Mouse (Mus musculus): Measurements from ENCODE around the gene Tecpr1. TPM values are rescaled to one million over a fixed set of nuclear protein-coding genes. Genes with fewer than 3 reads are reported as not detected.

The Tecpr1 gene
- polyA plus RNA-seq, 1 experiment from 2014 or later, result 13.2 TPM

- no peak overlapping the region for H3K27ac ChIP-seq (ENCODE audit: low read depth, low read length)
- H3K4me2 ChIP-seq, result no peak overlapping the region
- no peak overlapping the region for H3K9ac ChIP-seq (ENCODE audit: low read depth, low read length)
- no peaks in the 10 kb centered on the region for H3K27me3 ChIP-seq (ENCODE audit: control insufficient read depth, insufficient read depth, low read length)
- 0 out of 2 replicates have a peak, but pooled peaks cover 2% of the 10 kb centered on the region for H3K4me1 ChIP-seq (ENCODE audit: control insufficient read depth, insufficient read depth, low read length)
- H3K9me3 ChIP-seq (replicated peaks; ENCODE audit: control insufficient read depth, low read length), result no peaks in the 10 kb centered on the region; the same call in 1 of the 2 replicates
- H3K4me3 ChIP-seq (ENCODE audit: low read depth, low read length), result no peak overlapping the region
- H3K36me3 ChIP-seq (ENCODE audit: control insufficient read depth, insufficient read depth, low read length), result no peaks in the 10 kb centered on the region
- 73% methylated on average over 10 of the region's 10 CpGs for WGBS (ENCODE audit: insufficient replicate concordance)
- no peak for ATAC-seq (replicated peaks; ENCODE audit: insufficient number of reproducible peaks, low FRiP score, low TSS enrichment)
Measured at GRCm38 (mm10) chr5:144247307-144247706, 23.9 kb upstream of the Tecpr1 start.

DNA sequence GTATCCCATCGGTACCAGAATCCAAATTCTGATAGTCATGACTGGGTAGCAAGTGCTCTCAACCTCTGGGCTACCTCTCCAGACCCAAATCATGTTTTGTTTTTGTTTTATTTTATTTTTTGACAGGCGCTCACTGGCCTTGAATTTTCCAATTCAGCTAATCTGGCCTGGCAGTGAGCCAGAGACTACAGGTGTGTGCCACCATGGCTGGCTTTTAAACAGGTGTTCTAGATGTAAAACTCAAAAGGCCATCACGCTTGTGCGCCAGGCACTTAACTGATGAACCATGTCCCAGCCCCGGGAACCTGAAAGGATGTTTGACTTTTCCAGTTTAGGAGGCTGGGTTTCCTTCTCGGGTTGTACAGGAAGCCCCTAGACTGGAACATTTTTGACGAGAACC lies 23.3 kb upstream of the Tecpr1 start:
- H3K9me3 ChIP-seq (replicated peaks; ENCODE audit: control insufficient read depth, low read length), result no peaks in the 10 kb centered on the region; the same call in 1 of the 2 replicates
- 65% methylated on average over 7 of the region's 7 CpGs for WGBS (ENCODE audit: insufficient replicate concordance)
- no peaks in the 10 kb centered on the region for H3K27me3 ChIP-seq (ENCODE audit: control insufficient read depth, insufficient read depth, low read length)
- H3K9ac ChIP-seq (ENCODE audit: low read depth, low read length), result no peak overlapping the region
- H3K27ac ChIP-seq (ENCODE audit: low read depth, low read length), result no peak overlapping the region
- H3K4me2 ChIP-seq, result no peak overlapping the region
- ATAC-seq (replicated peaks; ENCODE audit: insufficient number of reproducible peaks, low FRiP score, low TSS enrichment), result no peak
- no peaks in the 10 kb centered on the region for H3K36me3 ChIP-seq (ENCODE audit: control insufficient read depth, insufficient read depth, low read length)
- H3K4me3 ChIP-seq (ENCODE audit: low read depth, low read length), result no peak overlapping the region
- 0 out of 2 replicates have a peak, but pooled peaks cover 2% of the 10 kb centered on the region for H3K4me1 ChIP-seq (ENCODE audit: control insufficient read depth, insufficient read depth, low read length)

- H3K9ac ChIP-seq (ENCODE audit: low read depth, low read length), result no peak overlapping the region
- H3K4me3 ChIP-seq (ENCODE audit: low read depth, low read length), result no peak overlapping the region
- no peaks in the 10 kb centered on the region for H3K36me3 ChIP-seq (ENCODE audit: control insufficient read depth, insufficient read depth, low read length)
- WGBS (ENCODE audit: insufficient replicate concordance), result 73% methylated on average over 2 of the region's 2 CpGs
- no peaks in the 10 kb centered on the region for H3K27me3 ChIP-seq (ENCODE audit: control insufficient read depth, insufficient read depth, low read length)
- no peak for ATAC-seq (replicated peaks; ENCODE audit: insufficient number of reproducible peaks, low FRiP score, low TSS enrichment)
- H3K4me1 ChIP-seq (ENCODE audit: control insufficient read depth, insufficient read depth, low read length), result 0 out of 2 replicates have a peak, but pooled peaks cover 2% of the 10 kb centered on the region
- no peak overlapping the region for H3K27ac ChIP-seq (ENCODE audit: low read depth, low read length)
- no peaks in the 10 kb centered on the region; the same call in 1 of the 2 replicates for H3K9me3 ChIP-seq (replicated peaks; ENCODE audit: control insufficient read depth, low read length)
- no peak overlapping the region for H3K4me2 ChIP-seq
Measured at GRCm38 (mm10) chr5:144245592-144245991, 22.2 kb upstream of the Tecpr1 start.

GRCm38 (mm10) chr5:144243901-144244487 lies 20.6 kb upstream of the Tecpr1 start, which contains the start of gene Bri3:
TSS of gene Bri3 (plus strand) at chr5:144244437.
- Histone ChIP-seq H3K4me3 (ENCODE audit: low read depth, low read length) (no peak within 1 kb of the TSS), H3K9me3 (replicated peaks; ENCODE audit: control insufficient read depth, low read length) (no peaks in the 10 kb centered on the region), H3K36me3 (ENCODE audit: control insufficient read depth, insufficient read depth, low read length) (no peaks in the 10 kb centered on the region), H3K4me1 (ENCODE audit: control insufficient read depth, insufficient read depth, low read length) (0 out of 2 replicates have a peak, but pooled peaks cover 2% of the 10 kb centered on the region), H3K4me2 (no peak within 1 kb of the TSS), H3K9ac (ENCODE audit: low read depth, low read length) (no peak within 1 kb of the TSS), H3K27ac (ENCODE audit: low read depth, low read length) (no peak within 1 kb of the TSS), H3K27me3 (ENCODE audit: control insufficient read depth, insufficient read depth, low read length) (no peaks in the 10 kb centered on the region)
- ATAC-seq (replicated peaks; ENCODE audit: insufficient number of reproducible peaks, low FRiP score, low TSS enrichment), result no peak
- 84% methylated on average over 7 of the region's 7 CpGs for WGBS (ENCODE audit: insufficient replicate concordance)

DNA sequence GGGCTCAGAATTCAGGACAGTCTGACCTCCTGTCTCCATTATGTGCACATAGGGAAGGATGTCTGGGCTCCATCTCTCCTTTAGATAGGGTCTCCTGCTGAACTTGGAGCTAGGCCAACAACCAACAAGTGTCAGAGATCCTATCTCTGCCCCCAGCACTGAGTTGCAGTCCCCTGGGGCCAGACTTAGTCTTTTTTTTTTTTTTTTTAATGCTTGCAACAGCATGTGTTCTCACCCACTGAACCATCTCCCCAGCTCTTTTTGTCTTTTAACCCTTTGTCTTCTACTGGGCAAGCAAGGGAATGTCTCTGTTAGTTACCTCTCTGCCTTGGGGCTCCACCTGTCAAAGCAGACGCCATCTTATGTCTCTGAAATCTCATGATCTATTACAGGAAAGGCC lies 15.6 kb upstream of the Tecpr1 start:
- WGBS (ENCODE audit: insufficient replicate concordance), result 79% methylated on average over 1 of the region's 1 CpGs
- H3K9me3 ChIP-seq (replicated peaks; ENCODE audit: control insufficient read depth, low read length), result no peaks in the 10 kb centered on the region
- H3K4me3 ChIP-seq (ENCODE audit: low read depth, low read length), result no peak overlapping the region
- H3K27ac ChIP-seq (ENCODE audit: low read depth, low read length), result no peak overlapping the region
- no peaks in the 10 kb centered on the region for H3K27me3 ChIP-seq (ENCODE audit: control insufficient read depth, insufficient read depth, low read length)
- H3K4me1 ChIP-seq (ENCODE audit: control insufficient read depth, insufficient read depth, low read length), result no peaks in the 10 kb centered on the region
- H3K36me3 ChIP-seq (ENCODE audit: control insufficient read depth, insufficient read depth, low read length), result no peaks in the 10 kb centered on the region
- H3K4me2 ChIP-seq, result no peak overlapping the region
- ATAC-seq (replicated peaks; ENCODE audit: insufficient number of reproducible peaks, low FRiP score, low TSS enrichment), result no peak
- no peak overlapping the region for H3K9ac ChIP-seq (ENCODE audit: low read depth, low read length)

DNA sequence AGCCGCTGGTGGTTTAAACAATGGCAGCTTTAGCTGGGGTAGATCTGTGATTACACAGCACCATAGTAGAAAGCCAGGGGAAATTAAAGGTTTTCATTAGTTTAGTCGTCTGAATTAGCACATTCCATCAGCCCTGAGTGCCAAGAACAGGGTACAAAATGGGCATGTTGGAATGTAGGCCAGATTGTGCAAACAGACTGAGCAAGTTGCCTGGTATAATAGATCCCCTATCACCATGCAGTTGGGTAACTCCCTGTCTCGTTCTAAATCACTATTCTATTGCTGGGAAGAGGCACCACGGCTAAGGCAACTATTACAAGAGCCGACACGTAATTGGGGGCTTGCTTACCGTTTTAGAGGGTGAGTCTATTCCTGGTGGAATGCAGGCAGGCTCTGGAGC lies 11.3 kb upstream of the Tecpr1 start:
- WGBS (ENCODE audit: insufficient replicate concordance), result 81% methylated on average over 7 of the region's 7 CpGs
- ATAC-seq (replicated peaks; ENCODE audit: insufficient number of reproducible peaks, low FRiP score, low TSS enrichment), result no peak
- Histone ChIP-seq H3K27me3 (ENCODE audit: control insufficient read depth, insufficient read depth, low read length) (no peaks in the 10 kb centered on the region), H3K27ac (ENCODE audit: low read depth, low read length) (no peak overlapping the region), H3K9ac (ENCODE audit: low read depth, low read length) (no peak overlapping the region), H3K4me3 (ENCODE audit: low read depth, low read length) (no peak overlapping the region), H3K9me3 (replicated peaks; ENCODE audit: control insufficient read depth, low read length) (no peaks in the 10 kb centered on the region), H3K4me1 (ENCODE audit: control insufficient read depth, insufficient read depth, low read length) (no peaks in the 10 kb centered on the region), H3K36me3 (ENCODE audit: control insufficient read depth, insufficient read depth, low read length) (no peaks in the 10 kb centered on the region), H3K4me2 (no peak overlapping the region)

GRCm38 (mm10) chr5:144234222-144234621 lies 10.8 kb upstream of the Tecpr1 start:
- ATAC-seq (replicated peaks; ENCODE audit: insufficient number of reproducible peaks, low FRiP score, low TSS enrichment), result no peak
- H3K9me3 ChIP-seq (replicated peaks; ENCODE audit: control insufficient read depth, low read length), result no peaks in the 10 kb centered on the region
- no peaks in the 10 kb centered on the region for H3K27me3 ChIP-seq (ENCODE audit: control insufficient read depth, insufficient read depth, low read length)
- H3K9ac ChIP-seq (ENCODE audit: low read depth, low read length), result no peak overlapping the region
- H3K4me2 ChIP-seq, result no peak overlapping the region
- 52% methylated on average over 6 of the region's 6 CpGs for WGBS (ENCODE audit: insufficient replicate concordance)
- no peak overlapping the region for H3K4me3 ChIP-seq (ENCODE audit: low read depth, low read length)
- no peaks in the 10 kb centered on the region for H3K4me1 ChIP-seq (ENCODE audit: control insufficient read depth, insufficient read depth, low read length)
- no peak overlapping the region for H3K27ac ChIP-seq (ENCODE audit: low read depth, low read length)
- no peaks in the 10 kb centered on the region for H3K36me3 ChIP-seq (ENCODE audit: control insufficient read depth, insufficient read depth, low read length)

- Histone ChIP-seq H3K9me3 (replicated peaks; ENCODE audit: control insufficient read depth, low read length) (no peaks in the 10 kb centered on the region), H3K36me3 (ENCODE audit: control insufficient read depth, insufficient read depth, low read length) (no peaks in the 10 kb centered on the region), H3K4me1 (ENCODE audit: control insufficient read depth, insufficient read depth, low read length) (no peaks in the 10 kb centered on the region), H3K27me3 (ENCODE audit: control insufficient read depth, insufficient read depth, low read length) (no peaks in the 10 kb centered on the region), H3K4me3 (ENCODE audit: low read depth, low read length) (no peak overlapping the region), H3K27ac (ENCODE audit: low read depth, low read length) (no peak overlapping the region), H3K4me2 (no peak overlapping the region), H3K9ac (ENCODE audit: low read depth, low read length) (no peak overlapping the region)
- no peak for ATAC-seq (replicated peaks; ENCODE audit: insufficient number of reproducible peaks, low FRiP score, low TSS enrichment)
- WGBS (ENCODE audit: insufficient replicate concordance), result 76% methylated on average over 5 of the region's 5 CpGs
Measured at GRCm38 (mm10) chr5:144232531-144232930, 9.1 kb upstream of the Tecpr1 start.

- Histone ChIP-seq H3K36me3 (ENCODE audit: control insufficient read depth, insufficient read depth, low read length) (no peaks in the 10 kb centered on the region), H3K4me1 (ENCODE audit: control insufficient read depth, insufficient read depth, low read length) (no peaks in the 10 kb centered on the region), H3K9ac (ENCODE audit: low read depth, low read length) (no peak overlapping the region), H3K4me3 (ENCODE audit: low read depth, low read length) (no peak overlapping the region), H3K27me3 (ENCODE audit: control insufficient read depth, insufficient read depth, low read length) (no peaks in the 10 kb centered on the region), H3K4me2 (no peak overlapping the region), H3K9me3 (replicated peaks; ENCODE audit: control insufficient read depth, low read length) (no peaks in the 10 kb centered on the region), H3K27ac (ENCODE audit: low read depth, low read length) (no peak overlapping the region)
- WGBS (ENCODE audit: insufficient replicate concordance), result 57% methylated on average over 1 of the region's 1 CpGs
- no peak for ATAC-seq (replicated peaks; ENCODE audit: insufficient number of reproducible peaks, low FRiP score, low TSS enrichment)
Measured at GRCm38 (mm10) chr5:144231410-144231809, 8.0 kb upstream of the Tecpr1 start.

Measured in heart, embryonic 11.5 days (tissue).